Mouse (Mus musculus): ENCODE measurements around the gene Slc38a9. TPM values are rescaled to one million over a fixed set of nuclear protein-coding genes. Genes with fewer than 3 reads are reported as not detected.

The Slc38a9 gene
- 12.2 and 15.2 TPM in 2 replicates for polyA plus RNA-seq (2015; fragmentation: Nextera tagmentation; extraction: Ambion mirVana)

- ATAC-seq (ENCODE audit: insufficient read depth), result peak; percentile 99
- H3K9me3 ChIP-seq (replicated peaks), result no peaks in the 10 kb centered on the region
- H3K27me3 ChIP-seq, result no peaks in the 10 kb centered on the region
- WGBS (ENCODE audit: insufficient replicate concordance), result under 1% methylated on average over 33 of the region's 33 CpGs
- peak within 1 kb of the TSS; percentile 78 for H3K27ac ChIP-seq (replicated peaks)
- no peaks in the 10 kb centered on the region; the same call in 1 of the 2 replicates for H3K36me3 ChIP-seq (replicated peaks)
- H3K4me1 ChIP-seq (replicated peaks), result peaks cover 16% of the 10 kb centered on the region
- H3K4me3 ChIP-seq (replicated peaks), result peak within 1 kb of the TSS; percentile 80
- H3K4me2 ChIP-seq, result peak within 1 kb of the TSS; percentile 76
- peak within 1 kb of the TSS; percentile 90 for H3K9ac ChIP-seq
Measured at GRCm38 (mm10) chr13:112660574-112661381, at the start of gene Slc38a9. Gene Slc38a9, plus strand, starts transcription at chr13:112660751.

GRCm38 (mm10) chr13:112621592-112621991 is 39.0 kb upstream of the Slc38a9 start:
- Histone ChIP-seq H3K4me2 (no peak overlapping the region), H3K27me3 (no peaks in the 10 kb centered on the region), H3K4me1 (replicated peaks) (no peaks in the 10 kb centered on the region), H3K9ac (no peak overlapping the region), H3K4me3 (replicated peaks) (no peak overlapping the region), H3K9me3 (replicated peaks) (no peaks in the 10 kb centered on the region), H3K36me3 (replicated peaks) (no peaks in the 10 kb centered on the region), H3K27ac (replicated peaks) (no peak overlapping the region)
- no peak for ATAC-seq (ENCODE audit: insufficient read depth)
- WGBS (ENCODE audit: insufficient replicate concordance), result 55% methylated on average over 3 of the region's 3 CpGs

GRCm38 (mm10) chr13:112623656-112624055 is 36.9 kb upstream of the Slc38a9 start:
- Histone ChIP-seq H3K27ac (replicated peaks) (no peak overlapping the region), H3K36me3 (replicated peaks) (no peaks in the 10 kb centered on the region), H3K4me2 (no peak overlapping the region), H3K9ac (no peak overlapping the region), H3K9me3 (replicated peaks) (no peaks in the 10 kb centered on the region), H3K27me3 (no peaks in the 10 kb centered on the region), H3K4me1 (replicated peaks) (no peaks in the 10 kb centered on the region), H3K4me3 (replicated peaks) (no peak overlapping the region)
- WGBS (ENCODE audit: insufficient replicate concordance), result 62% methylated on average over 7 of the region's 7 CpGs
- ATAC-seq (ENCODE audit: insufficient read depth), result no peak

- Histone ChIP-seq H3K4me1 (replicated peaks) (no peaks in the 10 kb centered on the region), H3K4me3 (replicated peaks) (no peak overlapping the region), H3K9ac (no peak overlapping the region), H3K27ac (replicated peaks) (no peak overlapping the region), H3K4me2 (no peak overlapping the region), H3K9me3 (replicated peaks) (no peaks in the 10 kb centered on the region), H3K36me3 (replicated peaks) (no peaks in the 10 kb centered on the region), H3K27me3 (no peaks in the 10 kb centered on the region)
- ATAC-seq (ENCODE audit: insufficient read depth), result no peak
- WGBS (ENCODE audit: insufficient replicate concordance), result 36% methylated on average over 3 of the region's 3 CpGs
Measured at GRCm38 (mm10) chr13:112624622-112625021, 35.9 kb upstream of the Slc38a9 start.

- no peaks in the 10 kb centered on the region for H3K9me3 ChIP-seq (replicated peaks)
- no peak overlapping the region for H3K27ac ChIP-seq (replicated peaks)
- no peaks in the 10 kb centered on the region for H3K36me3 ChIP-seq (replicated peaks)
- H3K27me3 ChIP-seq, result no peaks in the 10 kb centered on the region
- no peak overlapping the region for H3K4me2 ChIP-seq
- 0 out of 2 replicates have a peak, but pooled peaks have one; percentile 31 for ATAC-seq (ENCODE audit: insufficient read depth)
- H3K4me1 ChIP-seq (replicated peaks), result no peaks in the 10 kb centered on the region
- no peak overlapping the region for H3K9ac ChIP-seq
- no peak overlapping the region for H3K4me3 ChIP-seq (replicated peaks)
Measured at GRCm38 (mm10) chr13:112625566-112625965, 35.0 kb upstream of the Slc38a9 start.

- Histone ChIP-seq H3K9ac (no peak overlapping the region), H3K4me2 (peak overlapping the region; percentile 16; the same call in 1 of the 2 replicates), H3K9me3 (replicated peaks) (no peaks in the 10 kb centered on the region), H3K27me3 (no peaks in the 10 kb centered on the region), H3K36me3 (replicated peaks) (no peaks in the 10 kb centered on the region), H3K4me1 (replicated peaks) (peaks cover 20% of the 10 kb centered on the region), H3K27ac (replicated peaks) (no peak overlapping the region), H3K4me3 (replicated peaks) (no peak overlapping the region)
- ATAC-seq (ENCODE audit: insufficient read depth), result peak; percentile 42; the same call in 1 of the 2 replicates
- 22% methylated on average over 7 of the region's 7 CpGs for WGBS (ENCODE audit: insufficient replicate concordance)
Measured at GRCm38 (mm10) chr13:112635174-112635837, 25.2 kb upstream of the Slc38a9 start.

- peak; percentile 67 for ATAC-seq (ENCODE audit: insufficient read depth)
- H3K4me1 ChIP-seq (replicated peaks), result peaks cover 20% of the 10 kb centered on the region
- no peak overlapping the region for H3K9ac ChIP-seq
- no peaks in the 10 kb centered on the region for H3K36me3 ChIP-seq (replicated peaks)
- no peak overlapping the region for H3K4me3 ChIP-seq (replicated peaks)
- no peaks in the 10 kb centered on the region for H3K27me3 ChIP-seq
- H3K27ac ChIP-seq (replicated peaks), result no peak overlapping the region; the same call in 1 of the 2 replicates
- H3K9me3 ChIP-seq (replicated peaks), result no peaks in the 10 kb centered on the region
- WGBS (ENCODE audit: insufficient replicate concordance), result 18% methylated on average over 3 of the region's 3 CpGs
- no peak overlapping the region for H3K4me2 ChIP-seq
Measured at GRCm38 (mm10) chr13:112636498-112636897, 24.1 kb upstream of the Slc38a9 start.

GRCm38 (mm10) chr13:112639111-112639510 is 21.4 kb upstream of the Slc38a9 start:
- H3K9ac ChIP-seq, result no peak overlapping the region
- peak; percentile 31; the same call in 1 of the 2 replicates for ATAC-seq (ENCODE audit: insufficient read depth)
- WGBS (ENCODE audit: insufficient replicate concordance), result 53% methylated on average over 4 of the region's 4 CpGs
- no peaks in the 10 kb centered on the region for H3K9me3 ChIP-seq (replicated peaks)
- H3K4me1 ChIP-seq (replicated peaks), result peaks cover 24% of the 10 kb centered on the region
- H3K27ac ChIP-seq (replicated peaks), result no peak overlapping the region
- no peaks in the 10 kb centered on the region for H3K36me3 ChIP-seq (replicated peaks)
- H3K4me2 ChIP-seq, result no peak overlapping the region
- no peaks in the 10 kb centered on the region for H3K27me3 ChIP-seq
- no peak overlapping the region for H3K4me3 ChIP-seq (replicated peaks)

GRCm38 (mm10) chr13:112642897-112643296 is 17.7 kb upstream of the Slc38a9 start:
- H3K4me2 ChIP-seq, result no peak overlapping the region
- H3K4me1 ChIP-seq (replicated peaks), result peaks cover 29% of the 10 kb centered on the region
- no peak for ATAC-seq (ENCODE audit: insufficient read depth)
- H3K9me3 ChIP-seq (replicated peaks), result no peaks in the 10 kb centered on the region
- no peak overlapping the region for H3K9ac ChIP-seq
- H3K4me3 ChIP-seq (replicated peaks), result no peak overlapping the region
- 71% methylated on average over 3 of the region's 3 CpGs for WGBS (ENCODE audit: insufficient replicate concordance)
- H3K27me3 ChIP-seq, result no peaks in the 10 kb centered on the region
- no peaks in the 10 kb centered on the region for H3K36me3 ChIP-seq (replicated peaks)
- H3K27ac ChIP-seq (replicated peaks), result no peak overlapping the region

GRCm38 (mm10) chr13:112644996-112645395 is 15.6 kb upstream of the Slc38a9 start:
- no peak overlapping the region for H3K27ac ChIP-seq (replicated peaks)
- no peak for ATAC-seq (ENCODE audit: insufficient read depth)
- 66% methylated on average over 3 of the region's 3 CpGs for WGBS (ENCODE audit: insufficient replicate concordance)

GRCm38 (mm10) chr13:112645529-112646186 is 14.9 kb upstream of the Slc38a9 start:
- no peaks in the 10 kb centered on the region for H3K27me3 ChIP-seq
- peak; percentile 90 for ATAC-seq (ENCODE audit: insufficient read depth)
- H3K36me3 ChIP-seq (replicated peaks), result no peaks in the 10 kb centered on the region
- no peaks in the 10 kb centered on the region for H3K9me3 ChIP-seq (replicated peaks)
- no peak overlapping the region for H3K4me3 ChIP-seq (replicated peaks)
- 82% methylated on average over 1 of the region's 1 CpGs for WGBS (ENCODE audit: insufficient replicate concordance)
- H3K4me1 ChIP-seq (replicated peaks), result peaks cover 21% of the 10 kb centered on the region
- H3K27ac ChIP-seq (replicated peaks), result peak overlapping the region; percentile 51
- 0 out of 2 replicates have a peak overlapping the region, but pooled peaks have one; percentile 5 for H3K4me2 ChIP-seq
- no peak overlapping the region for H3K9ac ChIP-seq

More at GRCm38 (mm10) chr13:112644996-112645395, 15.6 kb upstream of the Slc38a9 start:
- Histone ChIP-seq H3K9me3 (replicated peaks) (no peaks in the 10 kb centered on the region), H3K36me3 (replicated peaks) (no peaks in the 10 kb centered on the region), H3K9ac (no peak overlapping the region), H3K4me1 (replicated peaks) (peaks cover 21% of the 10 kb centered on the region), H3K4me2 (no peak overlapping the region), H3K4me3 (replicated peaks) (no peak overlapping the region), H3K27me3 (no peaks in the 10 kb centered on the region)

All from liver, embryonic 15.5 days (tissue).